Mouse (Mus musculus) MEL (cell line): ENCODE data around the gene Cacna2d4. TPM values are rescaled to one million over a fixed set of nuclear protein-coding genes. Genes with fewer than 3 reads are reported as not detected.

Experiments
- DNase-seq: peaks from one replicate; pipeline ENCODE4 v3.0.0; 2011; ENCODE audit warnings: low read depth, low spot score
- H3K27ac ChIP-seq: 2 replicates; pipeline ENCODE4 v1.5.1; 2012; ENCODE audit warnings: low read depth, mild to moderate bottlenecking, control low read depth, low read length, moderate library complexity; ENCODE audit not compliant: control insufficient read depth
- H3K27me3 ChIP-seq, 2 experiments: fragments of 150-350 bp in 1 of 2; sonication (generic) in 1 of 2; 2 replicates each; pipeline ENCODE4 v1.6.1; 2012; ENCODE audit warnings: low read length in 2 of 2, mild to moderate bottlenecking in 2 of 2, improper control_type of control experiment in 1 of 2, moderate library complexity in 1 of 2; ENCODE audit not compliant: insufficient read depth in 2 of 2, control insufficient read depth in 1 of 2
- H3K36me3 ChIP-seq, 2 experiments: 2 replicates each; pipeline ENCODE4 v1.6.1; 2012 to 2014; ENCODE audit warnings: low read length in 2 of 2, improper control_type of control experiment in 1 of 2, inconsistent platforms in 1 of 2, mild to moderate bottlenecking in 1 of 2; ENCODE audit not compliant: insufficient read depth in 2 of 2, control insufficient read depth in 1 of 2
- H3K4me1 ChIP-seq, 2 experiments: fragments of 150-350 bp in 1 of 2; sonication (generic) in 1 of 2; 2 replicates each; pipeline ENCODE4 v1.6.1; 2012; ENCODE audit warnings: low read length in 2 of 2, improper control_type of control experiment in 1 of 2, mild to moderate bottlenecking in 1 of 2; ENCODE audit not compliant: insufficient read depth in 2 of 2, control insufficient read depth in 1 of 2
- H3K4me3 ChIP-seq, 2 experiments: fragments of 150-350 bp in 1 of 2; sonication (generic) in 1 of 2; 2 replicates each; pipeline ENCODE4 v1.5.1; 2012; ENCODE audit warnings: low read depth in 2 of 2, low read length in 2 of 2, mild to moderate bottlenecking in 2 of 2, moderate library complexity in 2 of 2, control low read depth in 1 of 2, improper control_type of control experiment in 1 of 2; ENCODE audit not compliant: control insufficient read depth in 1 of 2, insufficient read depth in 1 of 2
- H3K79me2 ChIP-seq: 2 replicates; pipeline ENCODE4 v1.6.1; 2012; ENCODE audit warnings: mild to moderate bottlenecking, low read length, moderate library complexity; ENCODE audit not compliant: control insufficient read depth, poor library complexity, insufficient read depth
- H3K9ac ChIP-seq: 2 replicates; pipeline ENCODE4 v1.6.1; 2012; ENCODE audit warnings: low read depth, mild to moderate bottlenecking, control low read depth, low read length, moderate library complexity; ENCODE audit not compliant: control insufficient read depth, poor library complexity, severe bottlenecking
- H3K9me3 ChIP-seq: fragments of 150-350 bp; sonication (generic); replicated peaks from 2 replicates; pipeline ENCODE4 v1.6.1; 2012; ENCODE audit warnings: mild to moderate bottlenecking, low read length, improper control_type of control experiment, moderate library complexity; ENCODE audit not compliant: insufficient read depth
- CHD1 ChIP-seq: IDR thresholded peaks from 2 replicates; pipeline ENCODE4 v1.6.1; 2012; ENCODE audit warnings: low read depth, mild to moderate bottlenecking, inconsistent platforms, low read length, improper control_type of control experiment
- E2F4 ChIP-seq: IDR thresholded peaks from 2 replicates; pipeline ENCODE4 v1.6.1; 2011; ENCODE audit warnings: low read depth, low read length, improper control_type of control experiment, borderline replicate concordance
- ETS1 ChIP-seq: IDR thresholded peaks from 2 replicates; pipeline ENCODE4 v1.6.1; 2012; ENCODE audit warnings: low read depth, mild to moderate bottlenecking, inconsistent platforms, low read length, improper control_type of control experiment, moderate library complexity
- HCFC1 ChIP-seq: IDR thresholded peaks from 2 replicates; pipeline ENCODE4 v1.6.1; 2012; ENCODE audit warnings: low read depth, mild to moderate bottlenecking, inconsistent platforms, low read length, improper control_type of control experiment, moderate library complexity
- JUND ChIP-seq: IDR thresholded peaks from 2 replicates; pipeline ENCODE4 v1.6.1; 2011; ENCODE audit warnings: low read depth, mild to moderate bottlenecking, improper control_type of control experiment, low read length
- KAT2A ChIP-seq: conservative IDR thresholded peaks from 2 replicates; pipeline ENCODE4 v1.6.1; 2012; ENCODE audit warnings: low read depth, low read length, improper control_type of control experiment, inconsistent platforms
- MAFK ChIP-seq: IDR thresholded peaks from 2 replicates; pipeline ENCODE4 v1.6.1; 2011; ENCODE audit warnings: low read depth, mild to moderate bottlenecking, low read length, improper control_type of control experiment, borderline replicate concordance
- MAX ChIP-seq: IDR thresholded peaks from 2 replicates; pipeline ENCODE4 v1.6.1; 2011; ENCODE audit warnings: low read length, improper control_type of control experiment
- MAZ ChIP-seq: IDR thresholded peaks from 2 replicates; pipeline ENCODE4 v1.6.1; 2012; ENCODE audit warnings: low read depth, mild to moderate bottlenecking, inconsistent platforms, low read length, improper control_type of control experiment
- MEF2A ChIP-seq: IDR thresholded peaks from 2 replicates; pipeline ENCODE4 v1.6.1; 2014; ENCODE audit warnings: low read depth, mild to moderate bottlenecking, inconsistent platforms, low read length, improper control_type of control experiment; ENCODE audit not compliant: poor library complexity, insufficient replicate concordance, severe bottlenecking; ENCODE audit errors: extremely low read depth
- MXI1 ChIP-seq: IDR thresholded peaks from 2 replicates; pipeline ENCODE4 v1.6.1; 2011; ENCODE audit warnings: mild to moderate bottlenecking, low read depth, low read length, improper control_type of control experiment
- MYB ChIP-seq: IDR thresholded peaks from 2 replicates; pipeline ENCODE4 v1.6.1; 2011; ENCODE audit warnings: mild to moderate bottlenecking, low read depth, low read length, improper control_type of control experiment
- MYC ChIP-seq: IDR thresholded peaks from 2 replicates; pipeline ENCODE4 v1.6.1; 2011; ENCODE audit warnings: low read depth, mild to moderate bottlenecking, low read length, improper control_type of control experiment, moderate library complexity
- NELFE ChIP-seq: IDR thresholded peaks from 2 replicates; pipeline ENCODE4 v1.6.1; 2011; ENCODE audit warnings: low read depth, low read length, improper control_type of control experiment
- POLR2AphosphoS2 ChIP-seq: IDR thresholded peaks from 2 replicates; pipeline ENCODE4 v1.6.1; 2011; ENCODE audit warnings: low read length, improper control_type of control experiment
- POLR2AphosphoS5 ChIP-seq: IDR thresholded peaks from 2 replicates; pipeline ENCODE4 v1.6.1; 2012; ENCODE audit warnings: low read depth, borderline replicate concordance, mild to moderate bottlenecking, inconsistent platforms, low read length, moderate library complexity, mixed read lengths
- RCOR1 ChIP-seq: IDR thresholded peaks from 2 replicates; pipeline ENCODE4 v1.6.1; 2012; ENCODE audit warnings: low read depth, mild to moderate bottlenecking, inconsistent platforms, low read length, improper control_type of control experiment
- SIN3A ChIP-seq: IDR thresholded peaks from 2 replicates; pipeline ENCODE4 v1.6.1; 2012; ENCODE audit warnings: low read length, improper control_type of control experiment, inconsistent platforms
- TAL1 ChIP-seq: IDR thresholded peaks from 2 replicates; pipeline ENCODE4 v1.6.1; 2012; ENCODE audit warnings: mild to moderate bottlenecking, inconsistent platforms, low read length, moderate library complexity, mixed read lengths
- TBP ChIP-seq: IDR thresholded peaks from 2 replicates; pipeline ENCODE4 v1.8.0; 2011; ENCODE audit warnings: low read depth, low read length, improper control_type of control experiment
- TCF12 ChIP-seq: IDR thresholded peaks from 2 replicates; pipeline ENCODE4 v1.6.1; 2014; ENCODE audit warnings: low read depth, mild to moderate bottlenecking, inconsistent platforms, low read length, improper control_type of control experiment, moderate library complexity
- UBTF ChIP-seq: IDR thresholded peaks from 2 replicates; pipeline ENCODE4 v1.6.1; 2012; ENCODE audit warnings: low read depth, mild to moderate bottlenecking, inconsistent platforms, low read length, improper control_type of control experiment, moderate library complexity, borderline replicate concordance; ENCODE audit not compliant: insufficient read depth
- USF1 ChIP-seq: IDR thresholded peaks from 2 replicates; pipeline ENCODE4 v1.6.1; 2014; ENCODE audit warnings: low read depth, mild to moderate bottlenecking, inconsistent platforms, low read length, improper control_type of control experiment, moderate library complexity
- ZC3H11A ChIP-seq: IDR thresholded peaks from 2 replicates; pipeline ENCODE4 v1.6.1; 2012; ENCODE audit warnings: low read depth, mild to moderate bottlenecking, inconsistent platforms, low read length, improper control_type of control experiment
- ZKSCAN1 ChIP-seq: IDR thresholded peaks from 2 replicates; pipeline ENCODE4 v1.6.1; 2012; ENCODE audit warnings: low read depth, mild to moderate bottlenecking, inconsistent platforms, low read length, improper control_type of control experiment, moderate library complexity
- ZMIZ1 ChIP-seq: IDR thresholded peaks from 2 replicates; pipeline ENCODE4 v1.6.1; 2012; ENCODE audit warnings: low read depth, mild to moderate bottlenecking, inconsistent platforms, low read length, improper control_type of control experiment, moderate library complexity
- polyA plus RNA-seq, 2 experiments: library from polyadenylated mRNA; stranded (reverse) in 1 of 2; unstranded in 1 of 2; fragments of >175 nt in 1 of 2; fragments of >200 nt in 1 of 2; gene quantifications; 2 replicates each; pipeline versions ENCODE4 v1.2.1 to v1.2.4; 2012; ENCODE audit warnings: low replicate concordance in 2 of 2, low read depth in 1 of 2; ENCODE audit not compliant: insufficient read length in 2 of 2, insufficient read depth in 1 of 2, missing spikeins in 1 of 2
- total RNA-seq: library from RNA; depleted of rRNA; stranded (reverse); fragments of 300-350 nt; gene quantifications from 2 replicates; pipeline ENCODE4 v1.2.3, GENCODE M21; 2012

Cacna2d4 gene
- total and polyA plus RNA-seq, 3 experiments = 0.69 to 1.1 TPM; not detected in 1

- H3K27me3 ChIP-seq = peaks cover 0 to 13% of the 10 kb centered on the region in 2 experiments; a peak in 2 of 4 replicates
- peak; percentile 33 for DNase-seq
- TF ChIP-seq JUND (no peak), USF1 (no peak), POLR2AphosphoS5 (no peak), SIN3A (no peak), MXI1 (no peak), MAX (no peak), UBTF (no peak), NELFE (no peak), MAZ (no peak), HCFC1 (no peak)
These were observed 84.2 kb downstream of the Cacna2d4 start for GRCm38 (mm10) chr6:119320481-119320880.

GRCm38 (mm10) chr6:119321752-119322151 is 85.4 kb downstream of the Cacna2d4 start:
- Histone ChIP-seq H3K9me3 (no peaks in the 10 kb centered on the region), H3K27ac (no peak overlapping the region), H3K9ac (no peak overlapping the region), H3K4me3 (no peak overlapping the region), H3K4me1 (no peaks in the 10 kb centered on the region), H3K27me3 (peaks cover 0 to 13% of the 10 kb centered on the region in 2 experiments; a peak in 2 of 4 replicates), H3K79me2 (no peaks in the 10 kb centered on the region), H3K36me3 (no peaks in the 10 kb centered on the region)
- TF ChIP-seq RCOR1 (no peak), E2F4 (no peak), TAL1 (no peak), JUND (no peak), POLR2AphosphoS5 (no peak), MEF2A (no peak)
- no peak for DNase-seq

More at GRCm38 (mm10) chr6:119320481-119320880, 84.2 kb downstream of the Cacna2d4 start:
- Histone ChIP-seq H3K9ac (no peak overlapping the region), H3K4me3 (no peak overlapping the region), H3K27ac (no peak overlapping the region), H3K79me2 (no peaks in the 10 kb centered on the region), H3K9me3 (no peaks in the 10 kb centered on the region), H3K36me3 (no peaks in the 10 kb centered on the region), H3K4me1 (no peaks in the 10 kb centered on the region)

DNA sequence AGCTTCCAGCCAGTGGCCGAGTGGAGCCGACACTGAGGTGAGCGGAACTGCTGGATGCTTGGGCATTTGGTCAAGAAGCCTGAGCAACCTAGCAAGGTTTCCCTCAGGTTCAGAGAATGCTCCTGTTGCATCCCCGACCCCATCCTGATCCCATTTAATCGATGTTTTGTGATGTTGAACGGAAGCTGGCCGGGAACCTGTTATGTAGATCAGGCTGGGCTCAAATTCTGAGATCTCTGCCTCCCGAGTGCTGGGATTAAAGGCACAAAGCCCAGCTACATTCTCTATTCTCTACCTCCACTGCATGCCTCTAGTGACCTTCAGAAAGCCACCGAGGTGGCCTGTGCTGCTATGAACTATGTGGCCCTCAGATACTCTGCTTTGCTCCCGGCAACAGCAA is 88.5 kb downstream of the Cacna2d4 start:
- TF ChIP-seq MYC (no peak), ZC3H11A (no peak), HCFC1 (no peak), JUND (no peak), TCF12 (no peak), TAL1 (no peak), ZMIZ1 (no peak), CHD1 (no peak), ETS1 (no peak), TBP (no peak), NELFE (no peak), ZKSCAN1 (no peak), MYB (no peak), MAFK (no peak), POLR2AphosphoS2 (no peak), RCOR1 (no peak), MAZ (no peak), KAT2A (no peak)
- H3K4me1 ChIP-seq = no peaks in the 10 kb centered on the region
- DNase-seq = no peak
- H3K4me3 ChIP-seq = no peak overlapping the region
- no peaks in the 10 kb centered on the region for H3K79me2 ChIP-seq
- peaks cover 0 to 13% of the 10 kb centered on the region in 2 experiments; a peak in 2 of 4 replicates for H3K27me3 ChIP-seq
- H3K9me3 ChIP-seq = no peaks in the 10 kb centered on the region
- no peak overlapping the region for H3K27ac ChIP-seq
- H3K9ac ChIP-seq = no peak overlapping the region
- H3K36me3 ChIP-seq = no peaks in the 10 kb centered on the region
